Mouse (Mus musculus) kidney, adult 2 months (tissue): ENCODE results near the gene Car12. TPM values are rescaled to one million over a fixed set of nuclear protein-coding genes. Genes with fewer than 3 reads are reported as not detected.
"Not testable (repeated sequence)": the region's sequence is repeated elsewhere in the genome, so short reads cannot be mapped to it uniquely, and the experiment has no call there.

Experiments used
- DNase-seq: peaks from one replicate; pipeline ENCODE4 v3.0.0; 2021
- H3K27ac ChIP-seq: fragments of 200-500 bp; 2 replicates; pipeline ENCODE4 v1.5.1; 2012; ENCODE audit warnings: low read depth, low read length, control low read depth, inconsistent platforms; ENCODE audit not compliant: insufficient read depth
- H3K27me3 ChIP-seq: fragments of 200-500 bp; replicated peaks from 2 replicates; pipeline ENCODE4 v1.6.1; 2012; ENCODE audit warnings: mild to moderate bottlenecking, moderate library complexity, low read length, inconsistent platforms; ENCODE audit not compliant: control insufficient read depth, insufficient read depth
- H3K36me3 ChIP-seq: fragments of 200-500 bp; 2 replicates; pipeline ENCODE4 v1.6.1; 2012; ENCODE audit warnings: mild to moderate bottlenecking, moderate library complexity, low read length, inconsistent platforms; ENCODE audit not compliant: control insufficient read depth, insufficient read depth
- H3K4me1 ChIP-seq: fragments of 200-500 bp; 2 replicates; pipeline ENCODE4 v1.6.1; 2011; ENCODE audit warnings: low read length; ENCODE audit not compliant: control insufficient read depth, insufficient read depth
- H3K4me3 ChIP-seq: fragments of 200-500 bp; 2 replicates; pipeline ENCODE4 v1.5.1; 2011; ENCODE audit warnings: mild to moderate bottlenecking, low read depth, low read length, control low read depth; ENCODE audit not compliant: insufficient read depth
- CTCF ChIP-seq: fragments of 200-500 bp; conservative IDR thresholded peaks from 2 replicates; pipeline ENCODE4 v1.5.1; 2011; ENCODE audit warnings: low read depth, mild to moderate bottlenecking, control low read depth, low read length, moderate library complexity, mixed read lengths; ENCODE audit not compliant: insufficient read depth, insufficient read length
- POLR2A ChIP-seq: fragments of 200-500 bp; IDR thresholded peaks from one replicate; pipeline ENCODE4 v1.6.1; 2011; ENCODE audit warnings: low read depth, low read length, control low read depth
- WGBS: fragments of 180-500 bp; shearing (Covaris S2); methylation state at CpG from one replicate; pipeline ENCODE4 v1.1.7; 2018; 5-methylcytosine and 5-hydroxymethylcytosine counted together
- polyA plus RNA-seq: library from polyadenylated mRNA; depleted of rRNA; stranded (reverse); fragments of >200 nt; gene quantifications from 2 replicates; pipeline ENCODE4 v1.2.3, GENCODE M21; 2012

Gene Car12
- polyA plus RNA-seq, 1 experiment = 295 TPM

DNA sequence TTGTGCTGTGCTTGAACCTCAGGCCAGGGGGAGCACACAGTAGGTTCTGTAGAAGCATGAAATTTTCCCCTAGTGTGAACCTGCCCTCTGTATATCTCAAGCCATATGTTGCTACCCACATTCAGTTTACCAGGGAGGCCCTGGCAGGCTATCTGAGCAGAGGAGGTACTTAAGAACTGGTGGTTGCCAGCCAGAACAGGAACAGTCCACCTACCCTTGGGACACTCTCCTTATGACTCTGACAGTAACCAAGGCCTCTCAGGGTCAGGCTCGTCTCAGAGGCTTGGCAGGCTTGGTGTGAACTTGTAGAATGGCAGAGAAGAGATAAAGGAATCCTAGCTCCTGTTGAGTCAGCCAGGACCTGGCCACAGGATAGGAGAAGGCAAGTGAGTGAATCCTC lies 47.5 kb downstream of the Car12 start:
- TF ChIP-seq CTCF (no peak), POLR2A (no peak)

DNA sequence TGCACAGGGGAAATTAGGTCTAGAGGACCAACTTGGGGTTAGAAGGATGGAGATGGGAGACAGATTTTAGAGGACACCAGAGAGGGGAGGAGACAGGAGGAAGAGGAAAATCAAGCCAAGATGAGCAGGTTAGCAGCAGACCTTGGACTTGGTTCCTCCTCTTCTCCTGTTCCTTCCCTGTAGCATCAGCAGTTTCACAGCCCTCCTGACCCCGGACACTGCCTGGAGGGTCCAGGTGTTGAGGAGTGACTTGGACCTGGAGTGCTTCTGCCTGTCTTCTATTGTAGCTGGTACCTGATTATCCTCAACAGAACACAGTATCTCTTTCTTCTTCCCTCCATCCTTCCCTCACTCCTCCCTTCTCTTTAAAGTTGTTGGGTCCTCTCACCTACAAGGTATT lies 55.2 kb downstream of the Car12 start:
- no peaks in the 10 kb centered on the region for H3K36me3 ChIP-seq
- 58% methylated on average over 1 of the region's 1 CpGs for WGBS

More for the DNA sequence above, 47.5 kb downstream of the Car12 start:
- Histone ChIP-seq H3K27ac (peak overlapping the region; percentile 28; the same call in 1 of the 2 replicates), H3K36me3 (no peaks in the 10 kb centered on the region; the same call in 1 of the 2 replicates), H3K4me1 (peaks cover 4% of the 10 kb centered on the region; the same call in 1 of the 2 replicates), H3K4me3 (no peak overlapping the region), H3K27me3 (no peaks in the 10 kb centered on the region)
- WGBS = 43% methylated on average over 1 of the region's 1 CpGs
- peak; percentile 51 for DNase-seq

DNA sequence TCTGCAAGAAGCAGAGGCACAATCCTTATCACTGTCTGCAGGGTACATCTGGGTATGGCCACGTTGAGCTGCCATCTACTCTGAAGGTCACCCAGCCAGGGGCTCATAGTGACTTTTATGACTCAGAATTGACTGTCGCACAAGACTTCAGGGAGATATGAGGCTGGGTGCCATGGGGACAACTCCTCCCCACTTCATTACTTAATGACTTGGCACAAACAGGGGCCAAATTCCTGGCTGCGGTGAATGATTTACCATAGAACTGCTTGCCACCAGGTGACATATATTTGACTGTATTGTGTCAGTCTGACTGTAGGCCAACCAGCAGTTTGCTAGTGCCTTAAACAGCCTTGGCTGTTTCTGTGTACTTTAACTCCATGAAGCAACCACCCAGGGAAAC lies 55.8 kb downstream of the Car12 start:
- Histone ChIP-seq H3K4me3 (no peak overlapping the region), H3K27ac (peak overlapping the region; percentile 93), H3K27me3 (no peaks in the 10 kb centered on the region), H3K4me1 (peaks cover 20% of the 10 kb centered on the region), H3K36me3 (no peaks in the 10 kb centered on the region)
- 22% methylated on average over 3 of the region's 3 CpGs for WGBS
- no peak for TF ChIP-seq CTCF
- TF ChIP-seq POLR2A = no peak
- DNase-seq = peak; percentile 94

More for the DNA sequence above, 55.2 kb downstream of the Car12 start:
- H3K27ac ChIP-seq = peak overlapping the region; percentile 89
- no peaks in the 10 kb centered on the region for H3K27me3 ChIP-seq
- DNase-seq = peak; percentile 71
- peaks cover 20% of the 10 kb centered on the region for H3K4me1 ChIP-seq
- TF ChIP-seq POLR2A = no peak
- H3K4me3 ChIP-seq = no peak overlapping the region

DNA sequence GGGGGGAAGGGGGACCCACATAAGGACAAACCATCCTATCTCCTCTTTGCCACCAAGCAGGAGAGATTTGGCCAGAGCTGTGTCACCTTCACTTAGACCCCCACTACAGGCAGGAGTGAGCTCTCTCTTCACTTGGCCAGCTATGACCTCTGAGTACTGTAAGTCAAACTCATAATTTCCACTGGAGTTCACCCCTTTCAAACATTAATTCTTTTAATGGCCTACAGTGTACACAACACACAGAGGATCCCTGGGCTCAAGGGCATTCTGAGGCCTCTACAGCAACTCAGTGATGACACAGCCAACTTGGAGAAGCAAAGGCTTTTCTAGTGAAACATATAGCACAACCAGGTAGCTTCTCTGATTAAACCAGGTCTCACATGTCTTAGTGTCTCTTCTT lies 57.2 kb downstream of the Car12 start:
- H3K4me3 ChIP-seq = no peak overlapping the region
- TF ChIP-seq CTCF (no peak), POLR2A (no peak)
- H3K4me1 ChIP-seq = peaks cover 20% of the 10 kb centered on the region
- no peaks in the 10 kb centered on the region for H3K36me3 ChIP-seq
- peak overlapping the region; percentile 93 for H3K27ac ChIP-seq
- peak; percentile 81 for DNase-seq
- no peaks in the 10 kb centered on the region for H3K27me3 ChIP-seq

DNA sequence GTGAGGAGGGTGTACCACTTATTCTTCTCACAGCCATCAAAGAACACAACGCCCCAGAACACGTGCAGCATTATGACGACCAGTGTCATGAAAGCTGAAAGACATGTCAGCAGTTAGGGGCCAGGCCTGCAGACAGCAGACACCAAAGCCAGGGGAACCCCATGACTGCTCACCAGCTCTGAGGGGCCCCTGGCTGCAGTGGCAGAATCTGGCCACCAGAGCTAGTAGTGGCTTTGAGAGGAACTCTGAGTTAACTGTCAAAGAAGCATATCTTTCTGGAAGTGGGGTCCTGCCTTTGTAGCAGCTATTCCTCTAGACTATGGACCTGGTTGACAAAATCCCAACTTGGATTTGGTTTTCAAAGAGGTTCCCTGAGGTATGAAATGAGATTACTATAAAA lies 71.1 kb downstream of the Car12 start:
- not testable (repeated sequence) for H3K4me3 ChIP-seq, H3K4me1 ChIP-seq, H3K36me3 ChIP-seq, H3K27ac ChIP-seq, H3K27me3 ChIP-seq, DNase-seq
- 83% methylated on average over 1 of the region's 3 CpGs for WGBS
- 0 out of 2 replicates have a peak, but pooled peaks have one; percentile 9 for TF ChIP-seq CTCF

DNA sequence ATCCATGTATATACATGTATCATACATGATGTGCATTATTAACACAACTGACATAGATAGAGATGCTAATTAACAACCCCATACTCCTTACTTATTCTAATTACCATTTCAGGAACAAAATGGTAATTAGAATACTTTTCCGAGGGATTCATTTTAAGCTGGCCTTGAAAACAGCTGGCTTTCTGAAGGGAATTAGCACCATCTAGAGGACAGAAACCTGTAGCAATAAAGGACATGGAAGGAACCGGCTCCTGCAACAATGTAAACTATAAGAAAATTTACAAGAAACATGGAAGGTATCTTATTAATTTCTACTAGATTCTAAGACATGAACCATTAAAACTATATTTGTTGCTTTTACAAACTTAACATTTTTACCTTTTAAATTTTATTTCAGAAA lies 74.3 kb downstream of the Car12 start:
- 5% methylated on average over 2 of the region's 2 CpGs for WGBS
- peak; percentile 72 for DNase-seq
- Histone ChIP-seq H3K4me1 (no peaks in the 10 kb centered on the region), H3K27ac (no peak overlapping the region), H3K4me3 (no peak overlapping the region), H3K36me3 (no peaks in the 10 kb centered on the region), H3K27me3 (no peaks in the 10 kb centered on the region)
- no peak for TF ChIP-seq POLR2A
- TF ChIP-seq CTCF = 0 out of 2 replicates have a peak, but pooled peaks have one; percentile 13

DNA sequence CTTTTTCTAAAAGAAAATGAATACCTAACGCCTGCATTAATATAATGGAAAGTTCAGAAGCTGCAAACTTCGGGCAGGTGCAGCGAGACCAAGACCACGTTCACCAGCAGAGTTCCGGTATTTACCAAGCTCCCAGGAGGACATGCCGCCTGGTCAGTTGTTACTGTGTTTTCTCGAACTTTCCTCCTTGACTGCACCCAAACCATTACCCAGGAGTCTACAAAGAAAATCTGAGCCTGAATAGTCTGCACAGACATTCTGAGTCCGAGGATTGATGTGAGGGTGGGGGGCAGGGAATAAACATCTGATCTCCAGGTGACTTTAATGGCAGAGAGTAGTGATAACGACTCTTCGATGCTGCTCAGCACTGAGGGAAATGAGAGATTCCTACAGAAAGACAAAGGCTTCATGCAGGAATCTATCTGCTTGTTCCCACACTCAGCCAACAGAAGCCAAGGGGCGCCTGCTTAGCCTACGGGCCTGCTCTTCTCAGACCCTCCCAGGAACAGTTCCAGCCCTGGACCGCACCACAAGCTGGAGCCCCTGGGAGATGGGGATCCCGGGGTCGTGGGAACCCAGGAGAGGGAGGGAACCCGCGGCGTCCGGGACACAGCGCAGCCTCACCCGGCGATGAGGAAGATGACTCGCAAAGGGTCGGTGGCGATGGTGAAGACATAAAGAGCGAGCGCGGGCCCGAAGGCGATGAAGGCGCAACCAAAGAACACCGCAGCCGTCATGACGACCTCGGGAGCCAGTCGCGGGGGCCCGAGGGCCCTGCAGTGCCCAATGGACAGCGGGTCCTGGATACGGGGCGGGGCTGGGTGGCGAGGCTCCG lies 81.4 kb downstream of the Car12 start:
- Histone ChIP-seq H3K27me3 (no peaks in the 10 kb centered on the region), H3K27ac (peak overlapping the region; percentile 62), H3K4me1 (peaks cover 2% of the 10 kb centered on the region; the same call in 1 of the 2 replicates), H3K36me3 (no peaks in the 10 kb centered on the region), H3K4me3 (peak overlapping the region; percentile 80)
- peak; percentile 24 for DNase-seq
- 2% methylated on average over 43 of the region's 43 CpGs for WGBS
- TF ChIP-seq CTCF (no peak), POLR2A (no peak)
